Mouse (Mus musculus) myocyte (in vitro differentiated cells): ENCODE data around the gene Fam49a. TPM values are rescaled to one million over a fixed set of nuclear protein-coding genes. Genes with fewer than 3 reads are reported as not detected.

Experiments used
- H3K27me3 ChIP-seq: one replicate; pipeline ENCODE4 v1.6.1; 2011; ENCODE audit not compliant: control insufficient read depth, insufficient read depth, insufficient read length
- H3K36me3 ChIP-seq: one replicate; pipeline ENCODE4 v1.6.1; 2011; ENCODE audit not compliant: control insufficient read depth, insufficient read depth
- H3K4me2 ChIP-seq: one replicate; pipeline ENCODE4 v1.6.1; 2011; ENCODE audit warnings: low read depth, control low read depth
- H3K4me3 ChIP-seq: one replicate; pipeline ENCODE4 v1.5.1; 2011; ENCODE audit warnings: mild to moderate bottlenecking, control low read depth, moderate library complexity
- H3K79me2 ChIP-seq: one replicate; pipeline ENCODE4 v1.6.1; 2011; ENCODE audit not compliant: control insufficient read depth, insufficient read depth
- H3ac ChIP-seq: one replicate; pipeline ENCODE4 v1.6.1; 2011; ENCODE audit not compliant: control insufficient read depth, insufficient read length
- CEBPB ChIP-seq: IDR thresholded peaks from 2 replicates; pipeline ENCODE4 v1.6.1; 2011; ENCODE audit warnings: mild to moderate bottlenecking, moderate library complexity; ENCODE audit not compliant: poor library complexity, insufficient read depth, severe bottlenecking
- E2F4 ChIP-seq: IDR thresholded peaks from one replicate; pipeline ENCODE4 v1.6.1; 2011; ENCODE audit warnings: mild to moderate bottlenecking, control low read depth, moderate library complexity; ENCODE audit not compliant: insufficient read depth
- MAX ChIP-seq: IDR thresholded peaks from one replicate; pipeline ENCODE4 v1.6.1; 2011; ENCODE audit warnings: low read depth, mild to moderate bottlenecking, control low read depth
- MYOD1 ChIP-seq, 3 experiments: IDR thresholded peaks; one replicate each; pipeline ENCODE4 v1.6.1; 2011; ENCODE audit warnings: control low read depth in 2 of 3, low read depth in 2 of 3, mild to moderate bottlenecking in 2 of 3, moderate library complexity in 1 of 3; ENCODE audit not compliant: insufficient read length in 2 of 3, control insufficient read depth in 1 of 3
- MYOG ChIP-seq, 3 experiments: IDR thresholded peaks; one replicate each; pipeline ENCODE4 v1.6.1; 2011; ENCODE audit warnings: control low read depth in 2 of 3, low read depth in 2 of 3, mild to moderate bottlenecking in 2 of 3; ENCODE audit not compliant: insufficient read length in 2 of 3, control insufficient read depth in 1 of 3, insufficient read depth in 1 of 3
- POLR2A ChIP-seq: IDR thresholded peaks from one replicate; pipeline ENCODE4 v1.6.1; 2011; ENCODE audit warnings: low read depth, mild to moderate bottlenecking, control low read depth, moderate library complexity; ENCODE audit not compliant: insufficient read length
- POLR2AphosphoS2 ChIP-seq: IDR thresholded peaks from one replicate; pipeline ENCODE4 v1.6.1; 2011; ENCODE audit warnings: low read depth, control low read depth; ENCODE audit not compliant: insufficient read length
- REST ChIP-seq: IDR thresholded peaks from one replicate; pipeline ENCODE4 v1.6.1; 2011; ENCODE audit warnings: mild to moderate bottlenecking, control low read depth, moderate library complexity; ENCODE audit not compliant: insufficient read depth, insufficient read length
- SRF ChIP-seq: IDR thresholded peaks from one replicate; pipeline ENCODE4 v1.6.1; 2011; ENCODE audit warnings: low read depth; ENCODE audit not compliant: control insufficient read depth, insufficient read length
- TCF12 ChIP-seq: IDR thresholded peaks from one replicate; pipeline ENCODE4 v1.6.1; 2011; ENCODE audit warnings: mild to moderate bottlenecking, control low read depth; ENCODE audit not compliant: poor library complexity, insufficient read depth, severe bottlenecking
- TCF3 ChIP-seq: IDR thresholded peaks from one replicate; pipeline ENCODE4 v1.6.1; 2011; ENCODE audit warnings: low read depth, control low read depth; ENCODE audit not compliant: insufficient read length
- USF1 ChIP-seq: IDR thresholded peaks from one replicate; pipeline ENCODE4 v1.6.1; 2011; ENCODE audit warnings: low read depth, mild to moderate bottlenecking, control low read depth, moderate library complexity
- polyA plus RNA-seq: library from polyadenylated mRNA; unstranded; fragments of >200 nt; fragmentation: generic; extraction: Trizol; gene quantifications from one replicate; pipeline ENCODE4 v1.2.1, GENCODE M21; 2012; ENCODE audit warnings: missing spikeins

Gene Fam49a
- polyA plus RNA-seq, 1 experiment = not detected

DNA sequence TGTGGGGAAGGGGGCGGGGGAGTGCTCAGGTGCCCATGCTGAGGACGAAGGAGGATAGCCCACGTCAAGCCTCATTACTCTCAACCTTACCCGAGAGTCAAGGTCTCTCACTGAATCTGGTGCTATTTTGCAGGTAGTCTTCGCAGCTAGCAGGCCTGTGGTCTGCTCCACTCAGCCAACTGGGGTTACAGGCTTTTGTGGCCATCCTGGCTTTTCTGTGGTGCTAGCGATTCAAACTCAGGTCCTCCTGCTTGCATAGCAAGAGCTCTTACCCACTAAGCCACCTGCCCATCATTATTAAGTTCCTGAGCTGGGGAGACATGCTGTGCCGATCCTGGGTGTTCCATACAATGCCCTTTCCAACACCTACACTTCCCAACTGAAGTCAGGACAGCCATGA, 55.7 kb downstream of the Fam49a start:
- Histone ChIP-seq H3ac (no peak overlapping the region), H3K27me3 (no peaks in the 10 kb centered on the region), H3K79me2 (no peaks in the 10 kb centered on the region), H3K4me3 (no peak overlapping the region), H3K4me2 (no peak overlapping the region), H3K36me3 (no peaks in the 10 kb centered on the region)
- TF ChIP-seq MAX = no peak
- TF ChIP-seq REST = no peak
- TF ChIP-seq MYOG (IDR thresholded peaks at IDR 0.05; ENCODE audit: control insufficient read depth in 1 of 3, insufficient read depth in 1 of 3, insufficient read length in 2 of 3, low read depth in 2 of 3) = no peak

DNA sequence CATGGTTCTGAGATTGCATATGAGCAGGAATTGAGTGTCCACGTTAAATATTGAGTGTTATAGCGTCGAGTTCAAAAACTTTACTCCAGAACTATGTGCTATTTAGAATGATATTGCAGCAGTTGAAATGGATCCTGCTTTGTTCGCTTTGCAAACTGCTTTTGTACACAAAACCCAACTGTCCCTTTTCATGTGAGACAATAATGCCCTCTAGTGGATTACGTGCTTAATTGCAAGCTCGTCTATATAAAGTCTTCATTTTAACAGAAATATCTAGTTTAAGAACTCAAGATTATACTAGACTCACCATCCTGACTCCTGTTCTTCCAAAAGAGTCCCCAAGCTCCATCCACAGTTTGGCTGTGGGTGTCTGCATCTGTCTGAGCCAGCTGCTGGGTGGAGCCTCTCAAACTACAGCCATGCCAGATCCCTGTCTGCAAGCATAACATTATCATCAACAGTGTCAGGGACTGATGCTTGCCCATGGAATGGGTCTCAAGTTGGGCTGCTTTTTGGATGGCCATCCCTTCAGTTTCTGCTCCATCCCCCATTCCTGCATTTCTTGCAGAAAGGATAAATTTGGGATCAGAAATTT, 56.3 kb downstream of the Fam49a start:
- Histone ChIP-seq H3K79me2 (no peaks in the 10 kb centered on the region), H3K27me3 (no peaks in the 10 kb centered on the region), H3ac (no peak overlapping the region), H3K4me3 (no peak overlapping the region), H3K4me2 (no peak overlapping the region), H3K36me3 (no peaks in the 10 kb centered on the region)
- TF ChIP-seq E2F4 = no peak
- no peak for TF ChIP-seq SRF
- no peak for TF ChIP-seq POLR2A
- TF ChIP-seq CEBPB = no peak
- no peak for TF ChIP-seq TCF3

DNA sequence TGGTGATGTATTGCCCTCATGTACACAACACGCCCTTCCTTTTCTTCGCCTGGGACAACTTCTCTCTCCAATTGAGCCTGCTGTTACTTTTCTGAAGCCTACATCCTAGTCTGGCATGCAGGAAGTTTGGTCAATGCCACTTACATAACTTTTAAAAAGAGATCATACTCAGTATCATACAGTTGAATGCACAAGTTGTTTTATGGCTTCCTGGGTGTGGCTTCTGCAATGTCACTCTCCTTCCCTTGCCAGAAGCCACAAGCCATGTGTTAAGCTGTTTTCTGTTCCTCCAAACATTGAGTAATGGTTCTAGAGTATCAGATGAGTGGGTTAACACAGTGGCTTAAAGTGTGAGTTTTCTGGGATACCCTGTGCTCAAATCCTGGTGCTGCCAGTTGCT, 58.8 kb downstream of the Fam49a start:
- H3K4me3 ChIP-seq = no peak overlapping the region
- H3K36me3 ChIP-seq = no peaks in the 10 kb centered on the region
- H3K4me2 ChIP-seq = no peak overlapping the region
- H3K79me2 ChIP-seq = no peaks in the 10 kb centered on the region
- TF ChIP-seq E2F4 (no peak), TCF12 (no peak), CEBPB (no peak), SRF (no peak), REST (no peak), POLR2A (no peak), USF1 (no peak), MYOG (IDR thresholded peaks at IDR 0.05; ENCODE audit: control insufficient read depth in 1 of 3, insufficient read depth in 1 of 3, insufficient read length in 2 of 3, low read depth in 2 of 3) (no peak)
- H3ac ChIP-seq = no peak overlapping the region
- H3K27me3 ChIP-seq = no peaks in the 10 kb centered on the region

DNA sequence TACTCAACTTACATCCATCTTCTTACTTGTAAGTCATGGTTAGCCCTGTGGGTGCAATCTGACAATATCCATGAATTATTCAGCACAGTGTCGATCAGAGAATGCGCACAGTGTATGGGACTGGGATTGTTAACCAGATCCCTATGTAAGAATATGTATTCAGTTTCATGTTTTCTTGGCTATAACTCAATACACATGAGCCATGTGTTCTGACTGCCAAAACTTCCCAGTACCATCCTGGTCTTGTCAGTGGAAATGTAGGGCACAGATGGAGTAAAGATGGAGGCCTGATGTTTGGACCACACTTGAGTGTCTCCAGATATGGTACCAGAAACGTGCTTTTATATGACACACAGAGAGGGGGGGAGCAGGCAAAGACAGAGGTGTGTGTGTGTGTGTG, 59.2 kb downstream of the Fam49a start:
- H3ac ChIP-seq = no peak overlapping the region
- no peaks in the 10 kb centered on the region for H3K27me3 ChIP-seq
- no peaks in the 10 kb centered on the region for H3K79me2 ChIP-seq
- H3K4me3 ChIP-seq = no peak overlapping the region
- no peak overlapping the region for H3K4me2 ChIP-seq
- TF ChIP-seq USF1 (no peak), POLR2A (no peak), MYOD1 (IDR thresholded peaks at IDR 0.05; ENCODE audit: control insufficient read depth in 1 of 3, insufficient read length in 2 of 3, low read depth in 2 of 3) (no peak), TCF12 (no peak), CEBPB (no peak), MYOG (IDR thresholded peaks at IDR 0.05; ENCODE audit: control insufficient read depth in 1 of 3, insufficient read depth in 1 of 3, insufficient read length in 2 of 3, low read depth in 2 of 3) (no peak), TCF3 (no peak)
- no peaks in the 10 kb centered on the region for H3K36me3 ChIP-seq

DNA sequence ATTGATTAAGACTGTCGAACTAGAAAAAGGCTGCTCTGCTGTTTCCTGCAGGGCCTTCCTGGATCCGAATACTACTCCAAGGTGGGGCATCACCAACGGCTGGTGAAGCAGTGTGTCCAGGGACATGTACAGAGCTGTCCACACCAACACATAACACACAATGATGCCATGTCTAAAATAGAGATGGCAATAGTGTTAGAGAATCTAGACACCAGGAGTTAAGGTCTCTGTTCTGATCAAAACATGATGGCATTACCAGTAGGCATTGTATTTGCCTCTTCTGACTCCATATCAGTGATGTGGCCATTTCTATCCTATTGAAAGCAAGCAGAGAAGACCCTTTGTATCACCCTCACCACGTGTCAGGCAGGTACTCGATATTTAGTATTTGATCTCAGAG, 61.1 kb downstream of the Fam49a start:
- no peaks in the 10 kb centered on the region for H3K36me3 ChIP-seq
- no peaks in the 10 kb centered on the region for H3K79me2 ChIP-seq
- no peak overlapping the region for H3ac ChIP-seq
- TF ChIP-seq MAX = no peak
- no peak for TF ChIP-seq MYOD1 (IDR thresholded peaks at IDR 0.05; ENCODE audit: control insufficient read depth in 1 of 3, insufficient read length in 2 of 3, low read depth in 2 of 3)
- no peak for TF ChIP-seq USF1
- TF ChIP-seq MYOG (IDR thresholded peaks at IDR 0.05; ENCODE audit: control insufficient read depth in 1 of 3, insufficient read depth in 1 of 3, insufficient read length in 2 of 3, low read depth in 2 of 3) = no peak
- TF ChIP-seq REST = no peak
- TF ChIP-seq POLR2AphosphoS2 = no peak
- TF ChIP-seq SRF = no peak
- no peak for TF ChIP-seq TCF12
- TF ChIP-seq TCF3 = no peak
- no peak for TF ChIP-seq E2F4
- TF ChIP-seq CEBPB = no peak
- no peak for TF ChIP-seq POLR2A
- H3K4me2 ChIP-seq = no peak overlapping the region
- no peaks in the 10 kb centered on the region for H3K27me3 ChIP-seq
- no peak overlapping the region for H3K4me3 ChIP-seq
